Mouse (Mus musculus): Measurements from ENCODE around the gene Rps12.
A peak's percentile ranks its signal among the peaks of the same experiment; 100 is the strongest.

The Rps12 gene

GRCm38 (mm10) chr10:23785599-23785998, 1.5 kb downstream of the Rps12 start:
- peak; percentile 44 for DNase-seq (ENCODE audit: low read depth, low spot score)

DNA sequence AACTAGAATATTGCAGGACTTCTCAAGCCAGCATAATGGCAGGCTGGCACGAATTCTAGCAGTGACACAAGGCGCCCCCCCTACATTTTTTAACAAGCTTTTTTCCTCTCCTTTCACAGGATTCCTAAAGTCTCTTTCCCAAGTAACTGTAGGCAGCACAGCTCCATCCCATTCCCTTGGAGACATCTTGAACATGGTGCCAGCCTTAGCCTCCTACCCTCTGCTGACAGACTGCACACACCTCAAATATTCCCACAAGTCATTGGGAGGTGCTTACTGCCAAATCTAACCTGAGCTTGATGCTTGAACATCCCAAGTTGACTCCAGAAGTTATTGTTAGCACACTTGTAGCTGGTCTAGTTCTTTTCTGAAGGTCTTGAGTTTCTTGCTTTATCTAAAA, 3.0 kb downstream of the Rps12 start:
- peak; percentile 78 for DNase-seq (ENCODE audit: low read depth, low spot score)

- DNase-seq (ENCODE audit: low read depth, low spot score): no peak
Measured at GRCm38 (mm10) chr10:23783493-23783884, 3.6 kb downstream of the Rps12 start.

- DNase-seq (ENCODE audit: low read depth, low spot score): peak; percentile 81
Measured at GRCm38 (mm10) chr10:23782855-23783492, 4.1 kb downstream of the Rps12 start.

DNA sequence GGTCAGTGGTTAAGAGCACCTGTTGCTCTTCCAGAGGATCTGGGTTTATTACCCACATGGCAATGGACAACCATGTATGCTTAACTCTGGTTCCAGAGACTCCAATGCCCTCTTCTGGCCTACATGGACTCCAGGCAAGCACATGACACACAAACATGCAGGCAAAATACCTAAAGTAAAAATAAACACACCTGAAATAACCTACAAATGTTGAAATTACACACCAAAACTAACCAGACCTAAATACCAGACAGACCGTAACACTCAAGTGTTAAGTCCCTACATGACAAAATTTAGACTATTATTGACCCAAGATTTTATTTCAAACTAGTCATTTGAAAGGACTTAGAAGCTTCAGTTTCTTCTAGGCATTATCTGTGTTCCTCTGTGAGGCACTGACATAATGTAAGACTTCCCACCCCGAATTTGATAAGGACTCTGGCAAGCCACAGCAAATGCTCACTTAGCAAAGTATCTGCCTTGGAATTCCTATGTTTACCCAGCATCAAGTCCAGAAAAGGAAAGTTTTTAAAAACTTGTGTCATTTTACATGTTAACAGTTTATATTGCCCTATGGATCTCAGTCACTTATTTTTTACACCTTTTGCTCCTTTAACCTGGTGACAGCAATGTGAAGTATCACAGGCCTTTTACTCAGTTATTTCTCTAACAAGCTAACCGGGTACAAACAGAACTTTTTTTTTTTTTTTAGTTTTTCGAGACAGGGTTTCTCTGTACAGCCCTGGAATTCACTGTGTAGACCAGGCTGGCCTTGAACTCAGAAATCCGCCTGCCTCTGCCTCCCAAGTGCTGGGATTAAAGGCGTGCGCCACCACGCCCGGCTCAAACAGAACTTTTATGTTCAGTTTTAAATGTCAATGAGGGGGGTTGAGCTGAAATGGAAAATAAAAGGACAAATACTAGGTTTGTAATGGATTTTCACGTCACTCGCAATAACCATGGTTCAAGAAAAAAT, 5.0 kb downstream of the Rps12 start:
- peak; percentile 67 for DNase-seq (ENCODE audit: low read depth, low spot score)

DNA sequence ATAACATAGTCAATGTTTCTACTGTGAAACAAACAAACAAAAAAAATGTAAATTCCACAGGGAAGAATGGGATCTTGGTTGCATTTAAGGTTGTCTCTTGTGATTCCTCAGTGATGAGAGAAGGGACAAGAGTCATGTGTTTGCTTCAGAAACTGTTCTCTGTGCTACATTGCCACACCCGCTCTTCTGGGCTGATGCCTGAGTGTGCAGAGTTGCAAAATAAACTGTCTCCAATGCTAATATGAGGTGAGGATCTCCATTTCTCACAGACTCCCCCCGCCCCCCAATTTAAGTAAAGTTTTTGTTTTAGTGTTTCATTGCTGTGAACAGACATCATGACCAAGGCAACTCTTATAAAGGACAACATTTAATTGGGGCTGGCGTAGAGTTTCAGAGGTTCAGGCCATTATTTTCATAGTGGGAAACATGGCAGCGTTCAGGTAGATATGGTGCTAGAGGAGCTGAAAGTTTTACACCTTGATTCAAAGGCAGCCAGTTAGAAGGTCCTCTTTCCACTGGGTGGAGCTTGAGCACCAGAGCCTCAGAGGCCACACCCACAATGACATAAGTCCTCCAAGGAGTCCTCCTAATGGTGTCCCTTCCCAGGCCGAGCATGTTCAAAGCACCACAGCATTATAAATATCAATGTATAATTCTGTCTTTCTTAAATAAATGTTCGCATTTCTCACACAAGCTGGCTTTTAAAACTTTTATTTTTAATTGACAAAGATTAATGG, 6.4 kb downstream of the Rps12 start:
- peak; percentile 91 for DNase-seq (ENCODE audit: low read depth, low spot score)

GRCm38 (mm10) chr10:23777288-23777945, 9.7 kb downstream of the Rps12 start:
- no peak for DNase-seq (ENCODE audit: low read depth, low spot score)

DNA sequence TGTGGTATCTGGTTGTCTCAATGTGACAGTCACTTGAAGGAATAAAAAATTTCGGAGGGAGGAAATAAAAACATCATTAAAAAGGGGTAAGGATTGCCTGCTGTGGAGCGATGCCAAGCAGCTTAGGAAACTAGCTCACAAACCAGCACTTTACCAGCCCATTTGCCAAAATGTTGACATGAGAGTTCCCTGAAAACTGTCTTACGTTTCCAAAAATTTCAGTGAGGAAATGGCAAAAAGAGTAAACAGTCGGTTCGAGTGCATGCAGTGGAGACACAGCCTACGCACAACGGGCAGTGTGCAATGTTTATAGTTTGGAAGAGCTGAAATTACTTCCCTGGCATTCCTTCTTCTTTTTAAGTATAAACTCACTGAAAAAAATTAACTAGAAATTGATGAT, 32.9 kb downstream of the Rps12 start:
- no peak for DNase-seq (ENCODE audit: low read depth, low spot score)
